Mouse (Mus musculus): ENCODE results near the gene Fibp. TPM values are rescaled to one million over a fixed set of nuclear protein-coding genes. Genes with fewer than 3 reads are reported as not detected.

Gene Fibp
- total RNA-seq, 2 experiments from 2014 or later: 106 to 118 TPM

GRCm38 (mm10) chr19:5465037-5465436, 4.6 kb downstream of the Fibp start:
- DNase-seq: no peak

- DNase-seq: no peak
Observed at GRCm38 (mm10) chr19:5466916-5467500, 6.6 kb downstream of the Fibp start.

GRCm38 (mm10) chr19:5468374-5468773, 8.0 kb downstream of the Fibp start, which contains the start of gene Ctsw:
Gene Ctsw, minus strand, starts transcription at chr19:5468507.
- DNase-seq: no peak

GRCm38 (mm10) chr19:5471846-5472245, 11.4 kb downstream of the Fibp start:
- no peak for DNase-seq

- no peak for DNase-seq
Observed at GRCm38 (mm10) chr19:5472857-5473256, 12.4 kb downstream of the Fibp start.

- peak; percentile 85 for DNase-seq
Observed at GRCm38 (mm10) chr19:5473720-5474119, 13.3 kb downstream of the Fibp start, which contains the start of gene Efemp2. Gene Efemp2, plus strand, starts transcription at chr19:5473954.

- DNase-seq: peak; percentile 69
Observed at GRCm38 (mm10) chr19:5474281-5475068, 14.1 kb downstream of the Fibp start.

GRCm38 (mm10) chr19:5475069-5475714, 14.8 kb downstream of the Fibp start:
- DNase-seq: peak; percentile 33

- no peak for DNase-seq
Observed at GRCm38 (mm10) chr19:5477004-5477667, 16.7 kb downstream of the Fibp start.

- no peak for DNase-seq
Observed at GRCm38 (mm10) chr19:5477668-5478300, 17.4 kb downstream of the Fibp start.

- DNase-seq: no peak
Observed at GRCm38 (mm10) chr19:5480016-5480415, 19.6 kb downstream of the Fibp start.

GRCm38 (mm10) chr19:5481398-5481797, 21.0 kb downstream of the Fibp start:
- DNase-seq: no peak

- DNase-seq: no peak
Observed at GRCm38 (mm10) chr19:5483386-5484359, 23.3 kb downstream of the Fibp start.

GRCm38 (mm10) chr19:5484496-5484895, 24.1 kb downstream of the Fibp start:
- no peak for DNase-seq

- no peak for DNase-seq
Observed at GRCm38 (mm10) chr19:5485371-5485770, 25.0 kb downstream of the Fibp start.

GRCm38 (mm10) chr19:5485821-5486220, 25.4 kb downstream of the Fibp start:
- no peak for DNase-seq

GRCm38 (mm10) chr19:5486286-5486685, 25.9 kb downstream of the Fibp start:
- DNase-seq: no peak

- no peak for DNase-seq
Observed at GRCm38 (mm10) chr19:5486771-5487170, 26.4 kb downstream of the Fibp start.

GRCm38 (mm10) chr19:5487768-5488550, 27.5 kb downstream of the Fibp start, which contains the start of gene Mus81:
Gene Mus81, minus strand, starts transcription at chr19:5488402.
- DNase-seq: peak; percentile 98
